Comparison of ENCODE assay signal across 10 mouse cellular contexts in genomic region chr2:24407701-24408485, GRCm38 (mm10). TPM values are rescaled to one million over a fixed set of nuclear protein-coding genes. Genes with fewer than 3 reads are reported as not detected.
A peak's percentile ranks its signal among the peaks of the same experiment; 100 is the strongest.
DNase-seq lines count a peak whose midpoint lies in the region; TF ChIP-seq lines count a peak whose summit lies in the region.
"Had no signal": no experiment of that assay in that cellular context is flagged by ENCODE, and none has a peak within 500 bp of the region (broad histone marks: within the 10 kb centered on the region; RNA-seq: fewer than 3 reads in every experiment).

No protein-coding gene starts in this region.

- no peaks in the 10 kb centered on the region for H3K36me3 ChIP-seq in kidney, adult 2 months (ENCODE audit: control insufficient read depth, insufficient read depth, low read length)
- H3K36me3 ChIP-seq: embryonic facial prominence, embryonic 15.5 days had no signal

- DNase-seq in right cerebral cortex, adult 18-20 months, result peak; percentile 12
- no peak for DNase-seq in right cerebral cortex, postnatal 36 days (ENCODE audit: low spot score in 2 of 2)
- peak; percentile 77 for DNase-seq in cerebellum, adult 9-11 months
- DNase-seq in kidney, adult 2 months, result peak; percentile 85
- peak; percentile 50 for DNase-seq in testis, postnatal 10 days (ENCODE audit: low spot score)
- no peak for DNase-seq in adrenal gland, adult 18-20 months (ENCODE audit: low spot score in 2 of 2)
- DNase-seq in liver, result no peak
- no peak for DNase-seq in urinary bladder, adult 2 months (ENCODE audit: low spot score)
- DNase-seq: spleen, adult 18-20 months had no signal

- WGBS in kidney, adult 2 months, result 34% methylated on average over 4 of the region's 4 CpGs

- TF ChIP-seq CTCF in kidney, adult 2 months (conservative IDR thresholded peaks at IDR 0.05; ENCODE audit: insufficient read depth, insufficient read length, low read depth, low read length), result no peak

- no peaks in the 10 kb centered on the region for H3K27me3 ChIP-seq in kidney, adult 2 months (replicated peaks; ENCODE audit: control insufficient read depth, insufficient read depth, low read length)

- no peak overlapping the region for H3K27ac ChIP-seq in kidney, adult 2 months (ENCODE audit: insufficient read depth, low read depth, low read length)
- H3K27ac ChIP-seq: embryonic facial prominence, embryonic 15.5 days had no signal

- H3K4me1 ChIP-seq in kidney, adult 2 months (ENCODE audit: control insufficient read depth, insufficient read depth, low read length), result peaks cover 20% of the 10 kb centered on the region

- no peak overlapping the region for H3K4me3 ChIP-seq in kidney, adult 2 months (ENCODE audit: insufficient read depth, low read depth, low read length)
- H3K4me3 ChIP-seq: embryonic facial prominence, embryonic 15.5 days had no signal

- no peak for TF ChIP-seq POLR2A in kidney, adult 2 months (IDR thresholded peaks at IDR 0.05; ENCODE audit: low read depth, low read length)

RNA-seq across cellular contexts. Expression of gene Psd4, which starts 40.5 kb away (rescaled TPM):
- polyA plus RNA-seq in kidney, adult 2 months (2012; rRNA removed), result 1.1 and 3.6 TPM in 2 replicates
- 1 to 10 TPM; 3.4 to 4.2 TPM for total RNA-seq in adrenal gland, adult 18-20 months (2021)
- polyA plus RNA-seq in urinary bladder, adult 2 months (2012; rRNA removed), result 17.9 and 22.3 TPM in 2 replicates

Comparison
In these comparisons a context has a peak if more than half of its experiments do, and no peak if none do; other contexts are left out.
1. DNase-seq: peak in right cerebral cortex, adult 18-20 months (single experiment), cerebellum, adult 9-11 months (single experiment), kidney, adult 2 months (single experiment) and testis, postnatal 10 days (single experiment); none in right cerebral cortex, postnatal 36 days (0 of 2), adrenal gland, adult 18-20 months (0 of 2), liver (single experiment) and urinary bladder, adult 2 months (single experiment).